Mouse (Mus musculus) 3T3-L1 (cell line): ENCODE data around the gene Boc.

Experiments
- DNase-seq: peaks from one replicate; pipeline ENCODE4 v3.0.0-alpha.2; 2015; ENCODE audit warnings: low read depth, low spot score

The Boc gene

GRCm38 (mm10) chr16:44553861-44554260 is 4.8 kb downstream of the Boc start:
- no peak for DNase-seq

- no peak for DNase-seq
Measured at GRCm38 (mm10) chr16:44552726-44553125, 6.0 kb downstream of the Boc start.

- DNase-seq: no peak
Measured at GRCm38 (mm10) chr16:44552036-44552435, 6.7 kb downstream of the Boc start.

GRCm38 (mm10) chr16:44551491-44551890 is 7.2 kb downstream of the Boc start:
- no peak for DNase-seq

- no peak for DNase-seq
Measured at GRCm38 (mm10) chr16:44550843-44551242, 7.9 kb downstream of the Boc start.

GRCm38 (mm10) chr16:44549867-44550679 is 8.6 kb downstream of the Boc start:
- DNase-seq: no peak

GRCm38 (mm10) chr16:44549381-44549780 is 9.3 kb downstream of the Boc start:
- no peak for DNase-seq

GRCm38 (mm10) chr16:44547976-44548375 is 10.7 kb downstream of the Boc start:
- no peak for DNase-seq

- DNase-seq: no peak
Measured at GRCm38 (mm10) chr16:44546831-44547230, 11.9 kb downstream of the Boc start.

GRCm38 (mm10) chr16:44545939-44546338 is 12.8 kb downstream of the Boc start:
- no peak for DNase-seq

GRCm38 (mm10) chr16:44545153-44545552 is 13.5 kb downstream of the Boc start:
- no peak for DNase-seq

GRCm38 (mm10) chr16:44543098-44543497 is 15.6 kb downstream of the Boc start:
- DNase-seq: no peak

GRCm38 (mm10) chr16:44542029-44542690 is 16.5 kb downstream of the Boc start:
- DNase-seq: peak; percentile 42

- DNase-seq: no peak
Measured at GRCm38 (mm10) chr16:44539611-44540010, 19.1 kb downstream of the Boc start.

- DNase-seq: peak; percentile 63
Measured at GRCm38 (mm10) chr16:44538401-44539395, 20.0 kb downstream of the Boc start.

GRCm38 (mm10) chr16:44534122-44534521 is 24.6 kb downstream of the Boc start:
- DNase-seq: no peak

- DNase-seq: no peak
Measured at GRCm38 (mm10) chr16:44533522-44533921, 25.2 kb downstream of the Boc start.

- no peak for DNase-seq
Measured at GRCm38 (mm10) chr16:44532851-44533250, 25.8 kb downstream of the Boc start.

GRCm38 (mm10) chr16:44531239-44531797 is 27.4 kb downstream of the Boc start:
- no peak for DNase-seq

GRCm38 (mm10) chr16:44530829-44531228 is 27.9 kb downstream of the Boc start:
- DNase-seq: no peak

- no peak for DNase-seq
Measured at GRCm38 (mm10) chr16:44530191-44530590, 28.5 kb downstream of the Boc start.

GRCm38 (mm10) chr16:44529691-44530090 is 29.0 kb downstream of the Boc start:
- DNase-seq: no peak
